Mouse (Mus musculus) adrenal gland, postnatal 14 days (tissue): ENCODE measurements around the gene Nutf2. TPM values are rescaled to one million over a fixed set of nuclear protein-coding genes. Genes with fewer than 3 reads are reported as not detected.
"Not testable (repeated sequence)": the region's sequence is repeated elsewhere in the genome, so short reads cannot be mapped to it uniquely, and the experiment has no call there.

Experiments used
- DNase-seq: peaks from one replicate; pipeline ENCODE4 v3.0.0; 2021; ENCODE audit warnings: mixed read lengths
- long read RNA-seq, 2 experiments: library from polyadenylated mRNA; stranded (forward); transcript quantifications; one replicate each; pipeline ENCODE4 v2.0.0; 2021
- total RNA-seq: library from RNA; stranded (reverse); gene quantifications from 2 replicates; pipeline ENCODE4 v1.2.3, GENCODE M21; 2021

Nutf2 gene
- 22.3 and 41.4 TPM in 2 replicates for total RNA-seq
- long read RNA-seq, experiment 1, transcript Nutf2-201 (5 exons, 948 nt), result major isoform, 118 of 138 reads
- long read RNA-seq, experiment 1, partial matches to known transcripts, result 11 of 138 reads
- long read RNA-seq, experiment 1, other reads (novel, unspliced or antisense), result 4 of 138 reads
- long read RNA-seq, experiment 2, transcript Nutf2-201 (5 exons, 948 nt), result major isoform, 124 of 133 reads
- long read RNA-seq, experiment 2, partial matches to known transcripts, result 2 of 133 reads
- long read RNA-seq, experiment 2, other reads (novel, unspliced or antisense), result 5 of 133 reads

DNA sequence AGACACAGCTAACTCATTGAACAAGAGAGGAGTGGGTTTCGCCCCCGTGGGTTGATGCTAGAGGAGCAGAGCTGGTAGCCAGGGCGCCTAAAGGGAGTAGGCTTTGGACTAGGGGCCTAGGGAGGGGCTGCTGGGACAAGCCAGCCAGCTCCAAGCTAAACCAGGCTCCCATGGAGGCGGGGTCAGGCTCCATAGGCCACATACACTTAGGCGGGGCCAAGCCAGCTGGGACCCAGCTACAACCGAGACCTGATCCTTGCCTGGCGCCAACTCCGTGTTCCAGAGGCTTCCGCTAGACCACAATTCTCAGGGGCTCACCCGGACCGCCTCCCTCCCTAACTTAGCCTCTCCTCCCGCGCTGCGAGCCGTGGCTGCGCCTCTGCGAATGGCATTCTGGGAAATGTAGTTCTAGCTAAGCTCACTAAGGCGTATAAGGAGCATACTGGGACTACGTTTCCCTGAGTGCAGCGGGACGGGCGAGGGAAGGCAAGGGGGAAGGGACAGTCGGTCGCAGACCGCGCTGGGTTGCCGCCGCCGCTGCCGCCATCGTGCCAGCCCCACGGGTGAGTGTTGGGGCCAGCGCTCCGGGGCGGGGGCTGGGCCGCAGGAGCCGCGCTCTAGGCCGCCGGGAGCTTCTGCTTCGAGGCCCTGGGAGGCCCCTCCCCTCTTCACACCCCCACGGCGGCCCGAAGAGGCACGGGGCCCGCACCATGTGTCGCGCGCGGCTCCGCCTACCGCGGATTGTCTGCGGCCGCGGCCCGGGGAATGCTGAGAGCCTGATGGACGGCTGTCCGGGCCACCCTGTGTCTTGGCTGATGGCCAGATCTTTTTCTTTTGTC is at the start of gene Nutf2:
TSS of gene Nutf2 (plus strand) at position 438 of the 839 bp plus-strand sequence.
- DNase-seq, result peak; percentile 96

GRCm38 (mm10) chr8:105811061-105811460 is 49.3 kb upstream of the Nutf2 start:
- DNase-seq, result no peak

DNA sequence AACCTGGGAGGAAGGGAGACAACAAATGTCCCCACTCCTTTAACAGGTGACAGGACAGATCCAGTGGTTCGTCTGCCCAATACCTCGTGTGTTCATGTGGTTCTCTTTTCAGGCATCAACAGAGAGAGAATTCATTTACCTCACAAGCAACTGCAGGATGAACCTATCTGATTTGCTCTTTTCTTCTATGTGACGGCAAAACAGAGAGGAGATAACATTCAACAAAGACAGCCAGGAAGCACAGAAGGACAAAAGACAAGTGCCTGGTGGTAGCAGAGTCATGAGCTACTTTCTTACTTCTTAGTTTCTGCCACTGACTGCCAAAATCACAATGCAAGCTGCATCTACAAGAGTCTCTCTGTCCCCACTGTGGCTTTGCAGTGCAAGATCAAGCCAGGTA is 48.8 kb upstream of the Nutf2 start:
- DNase-seq, result no peak

- no peak for DNase-seq
These were observed 47.9 kb upstream of the Nutf2 start for GRCm38 (mm10) chr8:105812511-105812910.

GRCm38 (mm10) chr8:105813241-105813640 is 47.1 kb upstream of the Nutf2 start:
- no peak for DNase-seq

GRCm38 (mm10) chr8:105819659-105820058 is 40.7 kb upstream of the Nutf2 start:
- DNase-seq, result no peak

GRCm38 (mm10) chr8:105820925-105821324 is 39.5 kb upstream of the Nutf2 start:
- no peak for DNase-seq

- DNase-seq, result peak; percentile 46
These were observed 34.9 kb upstream of the Nutf2 start for GRCm38 (mm10) chr8:105825506-105825905.

DNA sequence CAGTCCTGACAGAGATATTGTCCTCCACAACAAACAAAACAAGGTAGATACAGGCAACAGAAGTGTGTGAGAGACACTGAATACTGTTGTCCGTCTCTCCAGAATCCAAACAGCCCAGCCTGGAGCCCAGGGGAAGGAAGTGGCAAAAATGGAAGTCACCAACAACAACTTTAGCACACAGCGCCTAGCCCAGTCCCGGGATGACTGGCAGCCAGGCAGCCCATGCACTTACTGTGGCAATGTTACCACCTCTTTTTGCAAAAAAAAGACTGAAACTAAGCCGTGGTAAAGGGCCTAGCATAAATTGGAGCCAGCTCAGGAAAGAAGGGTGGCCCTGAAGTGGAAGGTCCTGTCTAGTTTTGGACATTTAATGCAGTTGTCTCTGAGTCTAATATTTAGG is 34.0 kb upstream of the Nutf2 start:
- DNase-seq, result peak; percentile 24

DNA sequence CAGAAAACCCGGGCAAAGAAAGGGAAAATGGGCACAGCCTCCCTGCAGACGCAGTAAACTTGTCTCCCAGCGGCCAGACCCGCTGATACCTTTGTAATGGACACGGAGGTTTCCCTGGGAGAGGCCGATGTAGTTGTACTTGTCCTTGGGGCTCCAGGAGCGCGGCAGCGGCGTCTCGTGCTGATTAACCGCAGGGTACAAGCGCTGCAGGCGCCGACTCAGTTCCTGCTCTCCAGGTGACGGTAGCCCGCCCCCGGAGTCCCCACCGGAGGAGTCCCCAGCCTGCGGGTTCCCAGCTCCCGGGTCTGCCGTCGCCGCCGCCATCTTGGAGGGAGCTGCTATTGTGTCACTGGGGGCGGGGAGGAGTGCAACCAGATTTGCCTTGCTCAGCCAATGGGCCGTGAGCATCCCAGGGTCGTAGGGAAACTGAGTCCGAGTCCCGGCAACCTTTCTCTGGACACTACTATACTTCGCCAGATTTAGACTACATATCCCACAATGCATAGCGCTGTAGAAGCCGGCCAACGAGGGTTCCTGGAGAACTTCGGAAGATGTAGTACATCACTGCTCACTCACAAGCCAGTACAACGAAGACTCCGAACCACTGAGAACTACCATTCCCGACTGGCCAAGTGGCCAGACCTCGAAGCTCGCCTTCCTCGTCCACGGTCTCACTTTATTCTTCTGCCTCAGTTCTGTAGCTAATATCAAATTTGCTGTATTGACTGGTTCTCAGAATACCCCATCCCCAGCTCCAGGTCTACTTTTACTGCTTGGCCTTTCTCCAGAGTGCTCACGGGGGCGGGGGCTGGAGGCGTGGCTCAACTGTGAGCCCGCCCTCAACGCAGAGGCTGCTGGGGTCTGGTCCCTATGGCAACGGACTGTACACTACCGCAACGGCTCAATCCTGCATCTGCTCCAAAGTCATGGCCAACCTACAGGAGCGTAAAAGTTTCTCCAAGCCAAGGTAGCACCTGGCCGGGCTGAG is 33.2 kb upstream of the Nutf2 start, which contains the start of the genes Ranbp10 and Tsnaxip1:
TSS of gene Ranbp10 (minus strand) at position 490 of the 988 bp plus-strand sequence.
TSS of gene Tsnaxip1 (plus strand) at position 871 of the 988 bp plus-strand sequence.
- DNase-seq, result peak; percentile 97

DNA sequence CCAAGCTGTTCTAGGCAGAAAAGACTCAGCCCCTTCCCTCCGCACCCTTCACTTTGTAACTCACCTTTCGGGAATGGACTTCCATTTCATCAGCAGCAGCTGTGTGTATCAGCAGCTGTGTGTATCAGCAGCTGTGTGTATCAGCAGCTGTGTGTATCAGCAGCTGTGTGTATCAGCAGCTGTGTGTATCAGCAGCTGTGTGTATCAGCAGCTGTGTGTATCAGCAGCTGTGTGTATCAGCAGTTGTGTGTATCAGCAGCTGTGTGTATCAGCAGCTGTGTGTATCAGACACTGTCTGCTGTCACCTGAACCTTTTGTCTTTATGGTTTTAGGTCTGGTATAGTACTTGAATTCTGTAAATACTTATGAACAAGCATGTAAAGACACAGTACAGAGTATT is 26.6 kb upstream of the Nutf2 start:
- DNase-seq, result not testable (repeated sequence)

DNA sequence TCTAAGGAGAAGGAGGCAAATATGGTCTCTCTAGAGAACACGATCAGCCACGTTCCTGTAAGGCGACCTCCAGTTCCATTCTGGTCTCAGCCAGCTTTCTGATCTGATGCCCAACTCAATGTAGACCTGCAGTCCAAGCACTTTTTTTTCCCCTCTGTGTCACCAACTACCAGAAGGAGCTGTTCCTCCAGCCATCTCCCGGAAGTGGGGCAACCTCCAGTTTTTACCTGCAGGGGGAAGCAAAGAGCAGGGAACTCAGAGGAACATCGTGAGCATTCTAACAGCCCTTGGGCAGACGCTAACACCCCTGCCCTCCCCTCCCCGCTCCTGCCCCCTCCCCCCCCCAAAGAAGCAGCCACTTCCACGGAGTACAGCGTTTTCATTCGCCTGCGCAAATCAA is 25.1 kb upstream of the Nutf2 start:
- peak; percentile 88 for DNase-seq

DNA sequence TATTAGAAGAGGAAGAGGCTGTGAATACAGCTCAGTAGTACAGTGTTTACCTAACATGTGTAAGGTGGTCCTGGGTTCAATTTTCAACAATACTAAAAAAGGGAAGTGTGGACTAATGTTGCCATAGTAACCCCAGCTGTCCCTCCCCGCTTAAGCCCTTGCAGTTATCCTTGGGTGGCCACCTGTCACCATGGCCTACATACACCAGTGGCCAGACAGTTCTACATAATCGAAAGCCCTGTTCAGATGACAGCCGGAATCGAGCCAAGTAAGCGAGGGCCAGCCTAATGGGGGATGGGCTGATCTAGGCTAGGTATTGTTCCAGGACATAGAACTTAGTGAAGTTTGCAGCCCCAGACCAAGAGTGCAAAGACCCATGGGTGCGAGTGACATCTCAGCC is 23.4 kb upstream of the Nutf2 start:
- no peak for DNase-seq

DNA sequence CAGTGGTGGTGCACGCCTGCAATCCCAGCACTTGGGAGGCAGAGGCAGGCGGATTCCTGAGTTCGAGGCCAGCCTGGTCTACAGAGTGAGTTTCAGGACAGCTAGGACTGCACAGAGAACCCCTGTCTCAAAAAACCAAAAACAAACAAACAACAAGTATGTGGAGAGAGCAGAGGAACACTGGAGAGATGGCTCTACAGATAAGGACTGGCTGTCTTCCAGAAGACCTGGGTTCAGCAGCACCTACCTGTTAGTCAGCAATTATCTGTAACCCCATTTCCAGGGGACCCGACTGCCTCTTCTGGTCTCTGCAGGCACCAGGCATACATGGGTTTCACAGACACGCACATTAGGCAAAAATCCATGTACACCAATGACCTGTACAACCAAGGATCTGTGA is 21.2 kb upstream of the Nutf2 start:
- no peak for DNase-seq

- DNase-seq, result no peak
These were observed 13.7 kb upstream of the Nutf2 start for GRCm38 (mm10) chr8:105846678-105847077.

DNA sequence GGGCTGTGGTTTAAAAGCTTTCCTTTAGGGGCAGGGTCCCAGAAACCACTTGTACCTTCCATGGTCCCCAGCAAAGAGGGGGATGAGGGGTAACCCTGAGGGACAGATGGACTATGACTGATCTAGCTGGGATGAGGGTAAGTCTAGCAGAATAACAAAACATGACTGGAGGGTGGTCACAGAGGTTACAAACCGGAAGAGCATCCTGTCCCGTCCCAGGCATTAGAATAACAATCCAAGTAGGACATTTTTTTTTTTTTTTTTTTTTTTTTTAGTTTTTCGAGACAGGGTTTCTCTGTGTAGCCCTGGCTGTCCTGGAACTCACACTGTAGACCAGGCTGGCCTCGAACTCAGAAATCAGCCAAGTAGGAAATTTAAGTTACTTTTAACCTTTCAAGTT is 10.4 kb upstream of the Nutf2 start:
- no peak for DNase-seq

DNA sequence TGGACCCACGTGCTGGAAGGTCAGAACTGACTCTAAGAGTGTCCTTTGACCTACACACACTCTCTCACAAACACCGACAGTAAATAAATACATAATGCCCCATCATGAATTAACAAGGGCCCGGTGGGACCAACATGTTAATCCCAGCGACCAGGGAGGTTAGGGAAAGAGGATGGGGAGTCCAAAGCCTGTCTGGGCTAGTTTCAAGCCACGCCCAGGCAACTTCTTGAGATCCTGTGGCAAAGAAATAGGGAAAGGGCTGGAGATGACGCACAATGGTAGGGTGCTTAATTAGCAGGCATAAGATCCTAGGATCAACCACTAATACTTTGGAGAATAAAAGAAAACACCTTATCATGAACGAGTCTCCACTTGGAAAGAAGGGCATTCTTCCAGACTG is 9.8 kb upstream of the Nutf2 start:
- DNase-seq, result no peak

DNA sequence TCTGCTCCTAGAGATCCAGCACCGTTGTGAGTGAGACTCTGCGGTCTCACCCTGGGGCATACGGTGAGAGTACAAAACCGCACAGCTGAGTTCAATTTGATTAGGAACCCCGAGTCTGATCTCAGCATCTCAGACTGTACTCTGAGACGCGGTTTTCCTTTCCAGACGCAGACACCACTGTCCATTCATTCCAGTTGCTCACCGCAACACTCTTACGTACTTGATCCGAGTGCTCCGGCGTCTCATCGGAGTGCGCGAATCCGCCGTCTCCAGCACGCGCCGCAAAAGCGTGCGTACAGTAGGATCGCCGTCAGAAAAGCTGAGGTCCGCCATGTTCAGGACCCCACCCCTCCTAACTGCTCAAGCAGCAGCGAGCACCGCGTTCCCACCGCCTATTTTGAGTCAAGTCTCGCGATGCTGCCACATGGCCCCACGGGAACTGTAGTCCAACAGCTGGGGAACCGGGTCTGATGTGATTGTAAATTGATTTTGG is 8.7 kb upstream of the Nutf2 start:
- DNase-seq, result peak; percentile 93

DNA sequence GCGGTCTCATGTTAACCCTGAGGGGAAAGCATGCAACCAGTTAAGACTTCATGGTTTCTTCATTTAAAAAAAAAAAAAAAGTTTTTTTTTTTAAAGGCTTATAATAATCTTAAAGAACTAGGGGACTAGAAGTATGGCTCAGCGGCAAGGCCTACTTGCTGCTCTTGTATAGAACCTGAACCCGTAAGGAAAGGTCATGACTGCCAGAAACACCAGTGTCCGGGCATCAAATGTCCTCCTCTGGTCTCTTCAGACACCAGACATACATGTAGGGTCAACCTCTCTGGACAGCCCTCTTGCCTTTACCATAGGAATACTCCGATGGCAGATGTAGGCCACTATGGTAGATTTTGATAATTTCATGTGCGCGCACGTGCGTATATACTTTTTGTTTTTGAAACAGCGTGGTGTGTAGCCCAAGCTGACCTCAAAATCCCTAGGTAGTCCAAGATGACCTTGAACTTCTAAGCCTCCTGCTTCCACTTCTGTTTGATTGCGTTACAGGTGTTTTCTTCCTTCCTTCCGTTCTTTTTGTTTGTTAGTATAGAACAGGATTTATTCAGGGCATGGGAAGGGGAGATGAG is 8.1 kb upstream of the Nutf2 start:
- DNase-seq, result no peak

DNA sequence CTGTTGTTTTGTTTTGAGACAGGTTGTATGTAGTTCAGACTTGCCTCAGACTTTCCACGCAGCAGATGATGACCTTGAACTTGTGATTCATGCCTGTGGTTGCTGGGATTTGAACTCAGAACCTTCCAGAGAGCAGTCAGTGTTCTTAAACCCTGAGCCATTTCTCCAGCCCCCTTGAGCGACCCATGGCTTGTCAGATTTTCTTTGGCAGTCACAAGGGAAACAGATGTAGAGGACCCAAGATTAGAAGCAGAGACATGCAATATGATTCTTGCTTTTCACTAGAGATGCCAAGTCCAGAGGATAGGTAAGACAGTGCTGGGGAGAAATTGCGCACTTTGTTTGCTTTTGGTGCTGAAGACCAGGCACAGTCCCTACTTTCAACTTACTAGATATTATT is 7.2 kb upstream of the Nutf2 start, which contains the start of gene Cenpt:
TSS of gene Cenpt (minus strand) at position 101 of the 400 bp plus-strand sequence.
- DNase-seq, result no peak

- no peak for DNase-seq
These were observed 6.1 kb upstream of the Nutf2 start for GRCm38 (mm10) chr8:105854303-105854702.
